Mouse (Mus musculus) liver, embryonic 15.5 days (tissue): ENCODE data around the gene Gtpbp10. TPM values are rescaled to one million over a fixed set of nuclear protein-coding genes. Genes with fewer than 3 reads are reported as not detected.

ENCODE experiments used
- ATAC-seq: fragments of 200-750 bp; cut with Nextera tagmentation; 2 replicates; pipeline ENCODE4 v1.8.0; 2017; ENCODE audit warnings: moderate number of reproducible peaks, mild to moderate bottlenecking, moderate library complexity; ENCODE audit not compliant: insufficient read depth
- H3K27ac ChIP-seq: fragments of 300-500 bp; sonication (generic); replicated peaks from 2 replicates; pipeline ENCODE4 v1.5.1; 2015; ENCODE audit warnings: mild to moderate bottlenecking, inconsistent platforms
- H3K27me3 ChIP-seq: fragments of 300-500 bp; sonication (generic); 2 replicates; pipeline ENCODE4 v1.6.1; 2015; ENCODE audit warnings: mild to moderate bottlenecking, inconsistent platforms
- H3K36me3 ChIP-seq: fragments of 300-500 bp; sonication (generic); replicated peaks from 2 replicates; pipeline ENCODE4 v1.6.1; 2015; ENCODE audit warnings: moderate library complexity, mild to moderate bottlenecking, inconsistent platforms
- H3K4me1 ChIP-seq: fragments of 300-500 bp; sonication (generic); replicated peaks from 2 replicates; pipeline ENCODE4 v1.6.1; 2015; ENCODE audit warnings: inconsistent platforms
- H3K4me2 ChIP-seq: fragments of 300-500 bp; sonication (generic); 2 replicates; pipeline ENCODE4 v1.6.1; 2015; ENCODE audit warnings: moderate library complexity, mild to moderate bottlenecking, inconsistent platforms
- H3K4me3 ChIP-seq: fragments of 300-500 bp; sonication (generic); replicated peaks from 2 replicates; pipeline ENCODE4 v1.5.1; 2015; ENCODE audit warnings: mild to moderate bottlenecking, inconsistent platforms
- H3K9ac ChIP-seq: fragments of 300-500 bp; sonication (generic); 2 replicates; pipeline ENCODE4 v1.6.1; 2015; ENCODE audit warnings: moderate library complexity, mild to moderate bottlenecking, inconsistent platforms
- H3K9me3 ChIP-seq: fragments of 300-500 bp; sonication (generic); replicated peaks from 2 replicates; pipeline ENCODE4 v1.6.1; 2016; ENCODE audit warnings: inconsistent platforms
- WGBS: fragments of 180-500 bp; shearing (Covaris S2); methylation state at CpG from one replicate; pipeline ENCODE4 v1.1.7; 2015; ENCODE audit warnings: mixed read lengths; ENCODE audit not compliant: insufficient replicate concordance; 5-methylcytosine and 5-hydroxymethylcytosine counted together
- polyA plus RNA-seq: library from polyadenylated mRNA; unstranded; fragments of >200 nt; fragmentation: Nextera tagmentation; extraction: Ambion mirVana; gene quantifications from 2 replicates; pipeline ENCODE4 v1.2.1, GENCODE M21; 2015

Gtpbp10 gene
- polyA plus RNA-seq: 6.5 and 7.7 TPM in 2 replicates

GRCm38 (mm10) chr5:5559079-5559740, at the start of gene Gtpbp10:
Gtpbp10 (minus strand) TSS chr5:5559538.
- 1% methylated on average over 43 of the region's 43 CpGs for WGBS
- Histone ChIP-seq H3K36me3 (peaks cover 11% of the 10 kb centered on the region), H3K27ac (peak within 1 kb of the TSS; percentile 45; the same call in 1 of the 2 replicates), H3K4me2 (peak within 1 kb of the TSS; percentile 81), H3K4me1 (peaks cover 13% of the 10 kb centered on the region), H3K4me3 (peak within 1 kb of the TSS; percentile 75), H3K9me3 (no peaks in the 10 kb centered on the region), H3K27me3 (no peaks in the 10 kb centered on the region), H3K9ac (peak within 1 kb of the TSS; percentile 64)
- peak; percentile 90 for ATAC-seq

GRCm38 (mm10) chr5:5587686-5588085, 28.3 kb upstream of the Gtpbp10 start:
- no peak overlapping the region for H3K9ac ChIP-seq
- no peaks in the 10 kb centered on the region for H3K4me1 ChIP-seq
- no peak overlapping the region for H3K4me3 ChIP-seq
- no peak for ATAC-seq
- no peaks in the 10 kb centered on the region for H3K27me3 ChIP-seq
- WGBS: 59% methylated on average over 3 of the region's 3 CpGs
- no peak overlapping the region for H3K27ac ChIP-seq
- no peak overlapping the region for H3K4me2 ChIP-seq
- no peaks in the 10 kb centered on the region for H3K9me3 ChIP-seq
- no peaks in the 10 kb centered on the region for H3K36me3 ChIP-seq

GRCm38 (mm10) chr5:5573749-5574317, 14.5 kb upstream of the Gtpbp10 start, which contains the start of gene Gm8773:
Gm8773 (plus strand) TSS chr5:5573799.
- peaks cover 8% of the 10 kb centered on the region; the same call in 1 of the 2 replicates for H3K27me3 ChIP-seq
- no peak within 1 kb of the TSS for H3K27ac ChIP-seq
- no peaks in the 10 kb centered on the region for H3K36me3 ChIP-seq
- H3K4me1 ChIP-seq: 0 out of 2 replicates have a peak, but pooled peaks cover 6% of the 10 kb centered on the region
- H3K4me2 ChIP-seq: peak within 1 kb of the TSS; percentile 69
- no peak; the same call in 1 of the 2 replicates for ATAC-seq
- under 1% methylated on average over 24 of the region's 24 CpGs for WGBS
- H3K9me3 ChIP-seq: no peaks in the 10 kb centered on the region
- peak within 1 kb of the TSS; percentile 48 for H3K4me3 ChIP-seq
- H3K9ac ChIP-seq: no peak within 1 kb of the TSS

GRCm38 (mm10) chr5:5562435-5562834, 3.1 kb upstream of the Gtpbp10 start:
- Histone ChIP-seq H3K4me2 (no peak overlapping the region), H3K36me3 (no peaks in the 10 kb centered on the region), H3K9ac (no peak overlapping the region), H3K4me3 (no peak overlapping the region), H3K27me3 (no peaks in the 10 kb centered on the region), H3K4me1 (peaks cover 13% of the 10 kb centered on the region), H3K9me3 (no peaks in the 10 kb centered on the region), H3K27ac (no peak overlapping the region)
- ATAC-seq: no peak
- 57% methylated on average over 3 of the region's 3 CpGs for WGBS

GRCm38 (mm10) chr5:5561041-5561706, 1.8 kb upstream of the Gtpbp10 start:
- Histone ChIP-seq H3K4me1 (peaks cover 13% of the 10 kb centered on the region), H3K9ac (no peak overlapping the region), H3K4me3 (no peak overlapping the region), H3K36me3 (no peaks in the 10 kb centered on the region), H3K27ac (no peak overlapping the region), H3K27me3 (no peaks in the 10 kb centered on the region), H3K4me2 (no peak overlapping the region), H3K9me3 (no peaks in the 10 kb centered on the region)
- 52% methylated on average over 4 of the region's 4 CpGs for WGBS
- no peak for ATAC-seq

GRCm38 (mm10) chr5:5559798-5560197, 460 bp upstream of the Gtpbp10 start:
- 0 out of 2 replicates have a peak overlapping the region, but pooled peaks have one; percentile 45 for H3K27ac ChIP-seq
- peaks cover 5% of the 10 kb centered on the region for H3K36me3 ChIP-seq
- H3K9me3 ChIP-seq: no peaks in the 10 kb centered on the region
- 41% methylated on average over 8 of the region's 8 CpGs for WGBS
- 0 out of 2 replicates have a peak, but pooled peaks have one; percentile 10 for ATAC-seq
- H3K4me2 ChIP-seq: peak overlapping the region; percentile 81
- no peaks in the 10 kb centered on the region for H3K27me3 ChIP-seq
- peak overlapping the region; percentile 64; the same call in 1 of the 2 replicates for H3K9ac ChIP-seq
- peak overlapping the region; percentile 75 for H3K4me3 ChIP-seq
- peaks cover 13% of the 10 kb centered on the region for H3K4me1 ChIP-seq

GRCm38 (mm10) chr5:5551110-5551509, 8.2 kb downstream of the Gtpbp10 start:
- H3K4me2 ChIP-seq: no peak overlapping the region
- no peaks in the 10 kb centered on the region for H3K9me3 ChIP-seq
- no peaks in the 10 kb centered on the region for H3K4me1 ChIP-seq
- no peak for ATAC-seq
- no peak overlapping the region for H3K27ac ChIP-seq
- WGBS: 48% methylated on average over 1 of the region's 1 CpGs
- H3K9ac ChIP-seq: no peak overlapping the region
- H3K36me3 ChIP-seq: peaks cover 36% of the 10 kb centered on the region
- no peak overlapping the region for H3K4me3 ChIP-seq
- H3K27me3 ChIP-seq: no peaks in the 10 kb centered on the region

GRCm38 (mm10) chr5:5540385-5540784, 19.0 kb downstream of the Gtpbp10 start:
- H3K9ac ChIP-seq: no peak overlapping the region
- no peaks in the 10 kb centered on the region for H3K9me3 ChIP-seq
- WGBS: 62% methylated on average over 3 of the region's 3 CpGs
- H3K36me3 ChIP-seq: peaks cover 32% of the 10 kb centered on the region
- ATAC-seq: no peak
- H3K4me2 ChIP-seq: no peak overlapping the region
- H3K27ac ChIP-seq: no peak overlapping the region
- H3K4me3 ChIP-seq: no peak overlapping the region
- no peaks in the 10 kb centered on the region for H3K4me1 ChIP-seq
- no peaks in the 10 kb centered on the region for H3K27me3 ChIP-seq

- H3K36me3 ChIP-seq: peaks cover 32% of the 10 kb centered on the region
- H3K27me3 ChIP-seq: no peaks in the 10 kb centered on the region
- no peaks in the 10 kb centered on the region for H3K4me1 ChIP-seq
- H3K4me2 ChIP-seq: no peak overlapping the region
- no peak for ATAC-seq
- no peaks in the 10 kb centered on the region for H3K9me3 ChIP-seq
- WGBS: 40% methylated on average over 3 of the region's 3 CpGs
- H3K9ac ChIP-seq: no peak overlapping the region
- no peak overlapping the region for H3K27ac ChIP-seq
- no peak overlapping the region for H3K4me3 ChIP-seq
Observed at GRCm38 (mm10) chr5:5539771-5540170, 19.6 kb downstream of the Gtpbp10 start.

GRCm38 (mm10) chr5:5536131-5536530, 23.2 kb downstream of the Gtpbp10 start:
- WGBS: 61% methylated on average over 1 of the region's 1 CpGs
- Histone ChIP-seq H3K36me3 (peaks cover 10% of the 10 kb centered on the region), H3K9ac (no peak overlapping the region), H3K4me3 (no peak overlapping the region), H3K27me3 (no peaks in the 10 kb centered on the region), H3K4me2 (no peak overlapping the region), H3K4me1 (no peaks in the 10 kb centered on the region), H3K9me3 (no peaks in the 10 kb centered on the region), H3K27ac (no peak overlapping the region)
- ATAC-seq: no peak
